Mouse (Mus musculus): Measurements from ENCODE around the gene Dohh.

GRCm38 (mm10) chr10:81358841-81359240 is 25.4 kb upstream of the Dohh start:
- no peak for TF ChIP-seq CTCF (conservative IDR thresholded peaks at IDR 0.05; ENCODE audit: low read length)
- TF ChIP-seq NANOG (IDR thresholded peaks at IDR 0.05; ENCODE audit: borderline replicate concordance, low read length): no peak
- no peak for TF ChIP-seq POU5F1 (IDR thresholded peaks at IDR 0.05; ENCODE audit: borderline replicate concordance, low read length)
